Mouse (Mus musculus) adrenal gland, adult 2 months (tissue): ENCODE data around the gene Cd160. TPM values are rescaled to one million over a fixed set of nuclear protein-coding genes. Genes with fewer than 3 reads are reported as not detected.

Source experiments
- DNase-seq: peaks from one replicate; pipeline ENCODE4 v3.0.0; 2021
- polyA plus RNA-seq: library from polyadenylated mRNA; depleted of rRNA; stranded (reverse); fragments of >200 nt; gene quantifications from 2 replicates; pipeline ENCODE4 v1.2.3, GENCODE M21; 2012; rRNA removed
- total RNA-seq, 2 experiments: library from RNA; stranded (reverse); gene quantifications; 2 replicates each; pipeline ENCODE4 v1.2.3; 2021

Cd160 gene
- total and polyA plus RNA-seq, 3 experiments = 0.18 TPM; not detected in 2

DNA sequence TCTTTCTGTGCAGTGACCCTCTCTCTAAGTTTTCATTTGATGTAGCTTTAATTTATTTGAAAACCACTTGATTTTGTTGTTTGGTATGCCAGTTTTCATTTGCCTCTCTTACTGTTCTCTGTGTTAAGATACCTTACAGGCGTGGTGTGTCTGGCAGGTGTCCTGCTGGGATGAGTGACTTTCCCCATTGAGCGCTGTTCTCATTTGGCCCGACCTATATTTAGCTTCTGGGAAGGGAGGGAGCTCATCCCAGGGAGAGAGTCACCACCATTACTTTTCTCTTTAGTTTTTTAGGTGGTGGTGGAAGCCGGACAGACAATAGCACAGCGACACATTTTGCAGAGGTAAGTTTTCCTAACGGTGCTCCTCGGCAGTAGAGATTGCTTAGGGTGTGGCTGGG is 71.5 kb downstream of the Cd160 start:
- no peak for DNase-seq

DNA sequence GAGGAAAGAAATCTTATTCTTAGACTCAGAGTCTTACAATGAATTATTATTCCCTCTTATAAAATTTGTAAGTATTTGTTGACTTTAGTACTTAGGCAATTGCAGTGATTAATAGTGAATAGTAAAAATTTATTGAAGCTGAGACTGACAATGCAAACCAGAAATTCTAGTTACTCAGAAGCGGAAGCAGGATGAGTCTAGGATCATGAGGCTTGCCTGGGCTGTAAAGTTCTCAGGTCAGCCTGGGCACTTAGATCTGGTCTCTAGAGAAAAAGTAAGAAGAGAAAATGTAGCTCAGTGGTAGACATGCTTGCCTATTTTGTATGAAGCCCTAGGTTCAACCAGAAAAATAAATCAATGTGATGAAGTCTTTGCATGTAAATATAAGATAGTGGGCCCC is 73.2 kb downstream of the Cd160 start:
- DNase-seq = no peak

Other genes starting within 250 kb of the Cd160 start
- gene Polr3gl, start 235.2 kb downstream of the Cd160 start, total RNA-seq = 10 to 100 TPM; 32.5 to 38.5 TPM
- gene Polr3gl, start 235.2 kb downstream of the Cd160 start, polyA plus RNA-seq = 19.9 and 21.4 TPM in 2 replicates
- 1 to 10 TPM in 1 of 2 experiments, under 1 TPM in 1; 0.75 to 2.3 TPM for gene Ankrd34a, start 232.7 kb downstream of the Cd160 start, total RNA-seq
- gene Ankrd34a, start 232.7 kb downstream of the Cd160 start, polyA plus RNA-seq = 1.8 and 2.0 TPM in 2 replicates
- gene Lix1l, start 228.2 kb downstream of the Cd160 start, total RNA-seq = 10 to 100 TPM; 31.2 to 46.4 TPM
- gene Lix1l, start 228.2 kb downstream of the Cd160 start, polyA plus RNA-seq = 17.6 and 21.1 TPM in 2 replicates
- 10 to 100 TPM; 69.2 to 85.3 TPM for gene Rbm8a, start 199.4 kb downstream of the Cd160 start, total RNA-seq
- 1.3 and 2.3 TPM in 2 replicates for gene Rbm8a, start 199.4 kb downstream of the Cd160 start, polyA plus RNA-seq
- 10 to 100 TPM; 42.3 to 48.4 TPM for gene Pex11b, start 194.0 kb downstream of the Cd160 start, total RNA-seq
- 31.8 and 32.6 TPM in 2 replicates for gene Pex11b, start 194.0 kb downstream of the Cd160 start, polyA plus RNA-seq
- gene Gm42957, start 193.9 kb downstream of the Cd160 start, total RNA-seq = under 1 TPM; 0.21 to 0.35 TPM
- gene Gm42957, start 193.9 kb downstream of the Cd160 start, polyA plus RNA-seq = 0.02 TPM in 1 of 2 replicates, not detected in the other
- 1 to 10 TPM; 1.3 to 1.9 TPM for gene Itga10, start 183.8 kb downstream of the Cd160 start, total RNA-seq
- gene Itga10, start 183.8 kb downstream of the Cd160 start, polyA plus RNA-seq = 1.3 and 1.6 TPM in 2 replicates
- 1 to 10 TPM; 3.0 to 4.6 TPM for gene Ankrd35, start 159.2 kb downstream of the Cd160 start, total RNA-seq
- gene Ankrd35, start 159.2 kb downstream of the Cd160 start, polyA plus RNA-seq = 1.5 and 3.3 TPM in 2 replicates
- gene Pias3, start 133.0 kb downstream of the Cd160 start, total RNA-seq = 10 to 100 TPM; 20.3 to 24.5 TPM
- 38.9 and 43.9 TPM in 2 replicates for gene Pias3, start 133.0 kb downstream of the Cd160 start, polyA plus RNA-seq
- 1 to 10 TPM in 1 of 2 experiments, under 1 TPM in 1; 0.95 to 1.1 TPM for gene Nudt17, start 120.8 kb downstream of the Cd160 start, total RNA-seq
- 2.3 and 2.5 TPM in 2 replicates for gene Nudt17, start 120.8 kb downstream of the Cd160 start, polyA plus RNA-seq
- gene Polr3c, start 101.7 kb downstream of the Cd160 start, total RNA-seq = 10 to 100 TPM; 28.9 to 32.8 TPM
- gene Polr3c, start 101.7 kb downstream of the Cd160 start, polyA plus RNA-seq = 14.1 and 19.9 TPM in 2 replicates
- gene Rnf115, start 101.7 kb downstream of the Cd160 start, total RNA-seq = 10 to 100 TPM; 39.4 to 46.5 TPM
- 9.9 and 12.5 TPM in 2 replicates for gene Rnf115, start 101.7 kb downstream of the Cd160 start, polyA plus RNA-seq
- gene Pdzk1, start 67 bp downstream of the Cd160 start, total RNA-seq = under 1 TPM; 0.26 to 0.35 TPM
- not detected in 2 replicates for gene Pdzk1, start 67 bp downstream of the Cd160 start, polyA plus RNA-seq
- 1 to 10 TPM; 1.7 to 2.1 TPM for gene Gja5, start 75.3 kb upstream of the Cd160 start, total RNA-seq
- 1.4 and 1.6 TPM in 2 replicates for gene Gja5, start 75.3 kb upstream of the Cd160 start, polyA plus RNA-seq
- gene Gpr89, start 76.0 kb upstream of the Cd160 start, total RNA-seq = 10 to 100 TPM; 27.9 to 34.4 TPM
- gene Gpr89, start 76.0 kb upstream of the Cd160 start, polyA plus RNA-seq = 8.6 and 10.7 TPM in 2 replicates
- not detected for gene Gja8, start 96.7 kb upstream of the Cd160 start, total RNA-seq
- not detected in 2 replicates for gene Gja8, start 96.7 kb upstream of the Cd160 start, polyA plus RNA-seq